Mouse (Mus musculus) spleen, adult 2 months (tissue): ENCODE data around the gene Amn1.

ENCODE experiments used
- CTCF ChIP-seq: fragments of 200-500 bp; IDR thresholded peaks from 2 replicates; pipeline ENCODE4 v1.5.1; 2011; ENCODE audit warnings: mild to moderate bottlenecking, inconsistent platforms; ENCODE audit not compliant: insufficient read depth, insufficient read length, insufficient replicate concordance; ENCODE audit errors: extremely low read depth
- POLR2A ChIP-seq: fragments of 200-500 bp; IDR thresholded peaks from 2 replicates; pipeline ENCODE4 v1.6.1; 2011; ENCODE audit warnings: low read depth, low read length, inconsistent platforms

GRCm38 (mm10) chr6:149131111-149131510 is 57.4 kb downstream of the Amn1 start:
- TF ChIP-seq POLR2A (no peak), CTCF (no peak)
